Mouse (Mus musculus): ENCODE measurements at regions not wholly inside any gene's neighbourhood (a gene's known extent, or its start where the extent isn't known, plus 50 kb on each side); places are given as distances from the start of the nearest gene placed in this dataset.

DNA sequence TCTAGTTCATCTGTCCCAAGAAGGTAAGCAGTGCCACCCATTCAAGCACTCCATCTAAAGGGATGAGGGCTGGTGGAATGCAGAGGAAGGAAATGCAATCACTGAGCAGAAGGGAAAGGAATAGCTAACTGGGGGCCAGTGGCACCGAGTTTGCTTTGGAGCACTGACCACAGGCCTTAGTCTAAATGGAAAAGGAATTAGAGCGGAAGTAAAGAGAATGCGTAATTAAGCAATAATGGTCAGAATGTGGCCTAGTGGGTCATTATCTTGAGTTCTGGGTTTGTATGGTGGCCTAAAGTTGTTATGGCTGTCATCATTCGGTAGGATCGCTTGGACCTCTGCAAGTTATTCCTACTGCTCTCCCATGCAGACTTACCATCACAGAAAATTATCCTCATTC is 128.8 kb upstream of the Gm10306 start:
- Histone ChIP-seq H3K9ac (replicated peaks) (no peak overlapping the region), H3K36me3 (no peaks in the 10 kb centered on the region), H3K27ac (no peak overlapping the region), H3K4me1 (replicated peaks) (no peaks in the 10 kb centered on the region), H3K4me2 (replicated peaks) (no peak overlapping the region), H3K4me3 (replicated peaks) (no peak overlapping the region), H3K27me3 (no peaks in the 10 kb centered on the region), H3K9me3 (peaks cover 5% of the 10 kb centered on the region)
- 92% methylated on average over 5 of the region's 5 CpGs for WGBS
- ATAC-seq: no peak

DNA sequence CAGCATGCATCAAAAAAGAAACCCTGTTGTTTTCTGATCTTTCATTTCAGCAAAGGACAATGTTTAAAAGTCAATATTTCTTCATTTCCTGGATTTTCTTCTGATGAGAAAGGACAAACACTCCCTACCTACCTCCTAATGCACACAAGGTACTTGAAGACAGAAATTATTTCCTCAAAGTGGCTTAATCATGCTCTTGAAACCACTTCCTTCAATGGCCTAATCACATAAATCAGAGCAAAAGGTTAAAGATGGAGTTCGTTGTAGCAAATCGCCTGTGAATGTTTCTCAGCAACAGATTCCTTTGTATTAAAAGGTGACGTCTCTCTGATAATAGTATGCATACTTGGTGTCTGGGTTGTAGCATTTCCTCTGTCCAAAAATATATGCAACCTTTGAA is 124.3 kb upstream of the Gm10306 start:
- no peaks in the 10 kb centered on the region for H3K27me3 ChIP-seq
- H3K9ac ChIP-seq (replicated peaks): no peak overlapping the region
- no peaks in the 10 kb centered on the region for H3K4me1 ChIP-seq (replicated peaks)
- H3K36me3 ChIP-seq: no peaks in the 10 kb centered on the region
- ATAC-seq: no peak
- no peak overlapping the region for H3K4me3 ChIP-seq (replicated peaks)
- peaks cover 5% of the 10 kb centered on the region for H3K9me3 ChIP-seq
- WGBS: 80% methylated on average over 3 of the region's 3 CpGs
- H3K27ac ChIP-seq: no peak overlapping the region
- H3K4me2 ChIP-seq (replicated peaks): no peak overlapping the region

DNA sequence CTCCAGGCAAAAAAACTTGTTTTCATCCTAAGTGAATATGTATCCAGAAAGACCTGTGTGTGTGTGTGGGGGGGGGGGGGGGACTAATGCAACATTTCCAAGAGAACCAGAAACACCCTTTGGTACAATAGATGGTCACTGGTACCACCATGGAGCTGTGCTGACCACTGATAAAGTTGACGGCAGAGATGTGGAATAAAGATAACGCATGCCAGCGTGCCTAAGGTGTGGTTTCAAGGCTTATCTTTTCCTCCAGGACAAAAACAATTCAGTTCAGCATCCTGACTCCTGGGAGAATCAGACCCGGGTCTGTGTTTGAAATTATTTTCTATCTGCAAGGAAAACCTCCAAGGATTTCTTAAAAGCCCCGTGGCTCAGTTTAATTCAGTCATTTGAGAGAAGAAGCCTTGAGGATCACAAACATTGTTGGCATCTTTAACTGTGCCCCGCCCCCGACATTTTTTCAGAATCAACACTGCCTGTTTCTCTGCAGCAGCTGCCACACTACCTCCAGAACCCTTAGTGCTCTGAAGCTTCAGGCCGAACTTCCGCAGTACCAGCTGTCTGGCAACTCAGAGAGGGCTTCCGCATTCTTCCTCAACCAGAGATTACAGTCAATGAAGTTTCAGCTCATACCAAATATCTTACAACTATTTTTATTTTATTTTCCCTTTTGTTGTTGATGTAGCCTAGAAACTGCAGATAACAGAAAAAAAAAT is 118.5 kb upstream of the Gm10306 start:
- Histone ChIP-seq H3K4me1 (replicated peaks) (no peaks in the 10 kb centered on the region), H3K27me3 (no peaks in the 10 kb centered on the region), H3K27ac (no peak overlapping the region), H3K9ac (replicated peaks) (no peak overlapping the region), H3K4me2 (replicated peaks) (no peak overlapping the region), H3K9me3 (no peaks in the 10 kb centered on the region), H3K4me3 (replicated peaks) (no peak overlapping the region), H3K36me3 (no peaks in the 10 kb centered on the region)
- WGBS: 79% methylated on average over 10 of the region's 10 CpGs
- ATAC-seq: no peak

DNA sequence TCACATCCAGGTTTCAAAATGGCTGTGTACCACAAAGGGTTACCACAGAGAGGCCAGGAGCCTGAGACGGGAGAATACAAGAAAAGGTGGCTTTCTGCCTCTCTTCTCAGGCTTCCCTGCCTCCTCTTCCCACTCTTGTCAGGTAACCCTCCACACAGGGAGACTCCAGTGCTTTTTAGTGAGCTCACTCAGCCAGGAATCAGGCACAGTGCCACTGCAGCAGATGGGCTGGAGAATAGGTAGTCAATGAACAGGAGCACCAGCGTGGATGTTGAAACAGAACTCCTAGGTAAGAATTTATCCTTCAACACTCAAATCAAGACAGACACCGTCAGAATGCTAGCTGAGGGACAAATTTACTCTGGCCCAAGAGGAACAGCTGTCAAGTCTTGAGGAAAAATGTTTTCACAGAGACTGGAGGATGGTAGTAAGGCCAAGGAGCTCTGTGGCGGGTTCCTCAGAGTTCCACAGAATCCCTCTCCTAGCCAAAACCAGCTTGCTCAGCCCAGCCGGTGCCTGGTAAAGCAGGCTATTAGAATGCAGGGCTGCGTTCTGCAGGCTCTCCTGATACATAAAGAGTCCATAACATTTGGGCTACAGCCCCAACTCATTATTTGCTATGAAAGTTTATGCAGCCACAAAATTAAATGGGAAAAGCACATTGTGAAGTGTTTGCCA is 117.0 kb upstream of the Gm10306 start:
- WGBS: 84% methylated on average over 6 of the region's 6 CpGs

DNA sequence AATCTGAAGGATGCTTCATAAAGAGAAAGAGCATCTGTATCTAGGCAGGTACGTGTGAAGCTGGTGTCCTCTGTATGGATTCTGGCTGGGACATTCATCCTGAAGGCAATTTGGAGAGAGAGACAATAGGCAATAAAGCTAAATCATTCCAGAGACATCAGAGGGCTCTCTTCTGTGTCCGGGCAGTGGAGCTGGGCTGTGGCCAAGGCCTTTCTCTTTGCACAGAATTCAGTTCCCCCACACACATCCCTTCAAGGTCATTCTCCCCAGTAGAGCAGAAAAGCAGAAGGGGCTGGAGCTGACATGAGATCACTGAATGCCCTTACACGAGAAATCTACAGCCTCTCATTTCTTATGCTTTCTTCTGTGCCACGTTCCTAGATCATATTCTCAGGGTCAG is 109.7 kb upstream of the Gm10306 start:
- no peak overlapping the region for H3K27ac ChIP-seq
- no peaks in the 10 kb centered on the region for H3K36me3 ChIP-seq
- ATAC-seq: no peak
- no peak overlapping the region for H3K4me3 ChIP-seq (replicated peaks)
- H3K9me3 ChIP-seq: no peaks in the 10 kb centered on the region
- WGBS: 80% methylated on average over 4 of the region's 4 CpGs
- H3K27me3 ChIP-seq: no peaks in the 10 kb centered on the region
- H3K4me2 ChIP-seq (replicated peaks): no peak overlapping the region
- no peak overlapping the region for H3K9ac ChIP-seq (replicated peaks)
- H3K4me1 ChIP-seq (replicated peaks): no peaks in the 10 kb centered on the region

More for the DNA sequence above, 117.0 kb upstream of the Gm10306 start:
- no peak overlapping the region for H3K27ac ChIP-seq
- H3K4me3 ChIP-seq (replicated peaks): no peak overlapping the region
- H3K9me3 ChIP-seq: no peaks in the 10 kb centered on the region
- no peaks in the 10 kb centered on the region for H3K36me3 ChIP-seq
- no peak overlapping the region for H3K4me2 ChIP-seq (replicated peaks)
- H3K9ac ChIP-seq (replicated peaks): no peak overlapping the region
- no peaks in the 10 kb centered on the region for H3K27me3 ChIP-seq
- ATAC-seq: no peak
- H3K4me1 ChIP-seq (replicated peaks): no peaks in the 10 kb centered on the region
